Mouse (Mus musculus) lung, postnatal 10 days (tissue): ENCODE measurements at regions not wholly inside any gene's neighbourhood (a gene's known extent, or its start where the extent isn't known, plus 50 kb on each side); places are given as distances from the start of the nearest gene placed in this dataset.

Source experiments
- DNase-seq: peaks from one replicate; pipeline ENCODE4 v3.0.0; 2021

DNA sequence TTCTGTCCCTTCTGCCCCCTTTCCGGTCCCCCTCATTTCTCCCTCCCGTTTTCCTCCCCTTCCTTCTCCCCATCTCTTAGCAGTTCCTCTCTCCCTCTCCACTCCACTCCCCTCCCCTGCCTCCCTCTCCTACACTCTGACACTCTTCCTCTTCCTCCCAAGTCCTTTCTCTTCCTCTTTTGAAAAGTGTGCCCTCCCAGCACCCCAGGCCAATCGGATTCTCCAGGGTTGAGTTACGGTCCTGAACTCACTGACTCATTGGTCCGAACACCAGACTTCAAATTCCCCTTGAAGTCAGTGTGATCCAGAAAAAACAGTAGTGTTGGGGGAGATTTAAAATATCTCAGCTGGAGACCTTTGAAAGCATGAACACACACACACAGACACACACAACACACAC lies 109.1 kb downstream of the 2410131K14Rik start:
- DNase-seq = no peak

DNA sequence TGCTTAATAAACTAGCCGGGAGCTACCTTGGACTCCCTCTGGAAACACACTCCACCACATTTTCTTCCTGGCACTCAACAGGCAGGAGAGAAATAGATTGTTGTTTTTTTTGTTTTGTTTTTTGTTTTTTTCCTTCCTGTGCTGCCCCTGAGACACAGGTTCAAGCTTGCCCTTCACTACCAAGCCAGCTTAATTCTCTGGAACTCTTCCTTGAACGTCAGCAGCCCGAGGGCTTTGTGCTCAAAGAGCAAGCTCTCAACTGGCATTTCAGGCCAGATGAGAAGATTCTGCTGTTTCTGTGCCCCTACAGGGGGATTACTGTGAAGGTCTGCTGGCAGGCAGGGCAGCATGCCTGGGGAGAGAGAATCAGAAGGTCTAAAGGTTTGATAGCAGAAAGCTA lies 109.8 kb downstream of the 2410131K14Rik start:
- no peak for DNase-seq

DNA sequence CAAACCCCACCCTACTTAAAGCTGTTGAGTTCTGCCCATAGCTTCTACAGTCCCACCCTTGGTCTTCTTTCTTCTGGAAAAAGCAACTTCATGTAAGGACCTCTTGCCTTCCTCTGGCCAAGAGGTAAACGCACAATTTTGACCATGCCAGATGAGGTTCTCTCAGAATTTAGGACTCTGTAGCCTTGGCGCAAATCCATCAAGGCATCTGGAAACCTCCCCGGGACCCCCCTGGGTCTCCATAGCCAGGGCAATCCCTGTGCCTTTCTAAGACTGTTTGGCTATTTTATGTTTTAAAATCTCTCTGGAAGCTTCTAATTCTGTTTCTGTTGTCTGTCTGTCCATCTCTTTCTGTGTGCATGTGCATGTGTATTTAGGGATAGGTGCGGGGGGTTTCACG lies 110.3 kb downstream of the 2410131K14Rik start:
- DNase-seq = no peak

DNA sequence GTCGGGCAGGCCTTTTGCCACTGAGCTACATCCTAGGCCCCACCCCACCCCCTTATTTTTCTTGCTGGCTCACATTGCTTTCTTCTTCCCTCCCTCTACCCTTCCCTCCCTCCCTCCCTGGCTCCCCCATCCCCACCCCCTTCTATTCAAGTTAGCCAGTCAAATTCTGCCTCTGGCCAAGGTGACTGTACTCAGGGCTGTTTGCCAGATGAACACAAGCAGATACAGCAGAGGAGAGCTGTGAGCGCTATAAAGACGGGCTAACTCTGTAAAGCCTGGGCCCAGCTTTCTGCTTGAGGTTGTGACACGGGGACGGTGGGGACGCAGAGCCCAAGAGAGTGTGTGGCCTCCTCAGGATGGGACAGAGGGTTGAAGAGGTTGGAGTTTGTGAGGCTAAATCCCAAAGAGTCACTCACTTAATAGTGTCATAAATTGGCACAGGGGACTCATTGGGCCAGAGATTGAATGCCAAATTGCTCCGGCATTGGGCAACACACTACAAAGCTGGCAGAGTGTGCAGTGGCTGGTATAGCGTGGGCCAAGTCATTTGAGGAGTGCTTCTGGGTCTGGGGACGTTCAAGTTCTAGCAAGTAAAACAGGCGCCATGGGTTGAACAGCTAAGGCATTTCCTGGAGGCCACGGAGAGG lies 110.8 kb downstream of the 2410131K14Rik start:
- peak; percentile 61 for DNase-seq

DNA sequence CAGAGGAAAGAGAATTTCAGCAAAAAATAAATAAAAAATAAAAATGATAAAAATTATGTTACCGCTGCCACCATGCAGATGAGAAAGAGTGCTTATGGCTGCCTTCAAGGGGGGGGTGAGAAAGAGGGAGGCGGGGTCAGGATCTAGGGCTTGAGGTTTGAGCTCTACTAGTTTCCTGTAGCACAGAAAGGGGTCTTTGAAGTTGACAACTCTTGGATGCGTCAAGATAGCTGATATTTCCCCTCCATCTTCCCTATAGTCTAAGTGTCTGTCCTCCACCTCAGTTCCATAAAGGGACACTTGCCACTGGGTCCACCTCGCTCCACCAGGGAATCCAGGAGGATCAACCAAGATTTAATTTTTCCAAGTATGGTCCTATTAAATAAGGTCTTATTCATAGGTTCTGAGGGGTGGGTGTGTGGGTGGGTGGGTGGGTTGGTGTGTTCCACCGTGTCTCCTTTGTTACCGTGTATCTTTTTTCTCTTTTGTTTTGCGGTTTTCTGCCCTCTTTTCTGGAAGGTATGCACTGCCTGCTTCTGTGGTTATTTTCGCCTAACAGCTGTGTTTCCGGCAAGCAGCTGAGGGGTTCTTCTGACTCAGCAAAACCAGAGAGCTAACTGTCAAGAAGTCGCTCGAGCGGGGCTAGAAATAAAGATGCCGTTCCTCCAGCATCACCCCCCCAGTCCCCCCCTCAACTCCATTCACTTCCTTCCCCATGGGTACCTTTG lies 114.8 kb downstream of the 2410131K14Rik start:
- no peak for DNase-seq

DNA sequence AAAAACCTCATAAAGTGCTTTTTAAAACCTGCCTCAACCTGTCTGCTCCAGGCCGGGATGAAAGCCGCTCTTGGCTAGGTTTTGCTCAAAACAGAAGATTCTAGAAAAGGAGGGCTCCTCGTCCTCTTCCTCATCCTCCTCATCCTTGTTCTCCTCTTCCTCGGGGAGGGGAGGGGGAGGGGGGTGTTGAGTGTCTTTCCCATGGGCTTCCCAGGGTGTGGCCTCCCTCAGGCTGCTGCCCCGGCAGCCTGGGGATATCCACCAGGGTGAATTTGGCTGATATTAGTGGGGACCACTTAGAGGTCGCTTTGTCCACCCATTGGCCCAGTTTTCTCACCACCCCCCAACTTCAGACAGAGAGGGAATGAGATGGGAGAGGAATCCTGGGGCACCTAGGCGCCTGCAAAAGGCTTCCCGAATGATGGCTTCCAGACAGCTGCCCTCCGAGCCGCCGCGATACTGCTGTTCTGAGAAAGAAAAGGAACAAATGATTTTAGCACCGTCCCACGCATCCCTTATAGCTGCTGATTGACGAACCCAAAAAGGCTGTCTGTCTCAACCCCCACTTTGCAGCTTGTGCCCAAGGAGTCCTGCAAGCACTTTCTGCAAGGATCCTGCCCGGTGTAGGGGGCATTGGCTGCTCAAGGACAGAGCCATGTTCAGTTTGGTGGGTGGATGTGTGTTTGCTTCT lies 115.5 kb downstream of the 2410131K14Rik start:
- DNase-seq = no peak

DNA sequence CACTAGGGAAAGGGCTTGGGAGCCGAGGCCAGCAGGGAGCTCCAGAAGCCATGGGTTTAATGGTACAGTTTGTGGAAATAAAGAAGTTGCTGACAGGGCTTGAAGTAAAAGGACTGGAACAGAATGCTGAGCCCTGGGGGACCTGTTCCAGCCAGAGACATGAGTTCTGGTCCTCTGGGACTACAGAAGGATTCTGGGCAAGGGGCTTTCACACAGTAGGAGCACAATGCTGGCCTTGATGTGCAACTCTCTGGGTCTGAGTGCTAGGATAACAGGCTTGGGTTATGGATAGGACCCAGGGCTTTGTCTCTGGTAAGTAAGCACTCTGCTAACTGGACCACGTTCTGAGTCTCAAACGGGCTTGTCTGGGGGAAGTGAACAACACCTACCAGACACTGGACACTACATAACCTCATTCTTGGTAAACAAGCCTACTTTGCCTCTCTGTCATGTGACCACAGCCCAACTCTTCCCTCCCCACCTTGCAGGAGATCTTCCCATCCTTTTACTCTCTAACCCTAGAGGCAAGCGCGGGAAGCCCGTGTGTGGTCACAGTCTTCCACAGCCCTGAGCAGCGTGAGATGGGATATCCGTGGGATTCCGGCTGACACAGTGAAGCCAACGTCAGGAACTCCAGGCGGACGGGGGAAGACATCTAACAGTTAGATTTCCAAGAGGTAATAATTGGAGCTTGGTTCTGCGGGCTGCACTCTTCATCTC lies 116.3 kb downstream of the 2410131K14Rik start:
- no peak for DNase-seq

DNA sequence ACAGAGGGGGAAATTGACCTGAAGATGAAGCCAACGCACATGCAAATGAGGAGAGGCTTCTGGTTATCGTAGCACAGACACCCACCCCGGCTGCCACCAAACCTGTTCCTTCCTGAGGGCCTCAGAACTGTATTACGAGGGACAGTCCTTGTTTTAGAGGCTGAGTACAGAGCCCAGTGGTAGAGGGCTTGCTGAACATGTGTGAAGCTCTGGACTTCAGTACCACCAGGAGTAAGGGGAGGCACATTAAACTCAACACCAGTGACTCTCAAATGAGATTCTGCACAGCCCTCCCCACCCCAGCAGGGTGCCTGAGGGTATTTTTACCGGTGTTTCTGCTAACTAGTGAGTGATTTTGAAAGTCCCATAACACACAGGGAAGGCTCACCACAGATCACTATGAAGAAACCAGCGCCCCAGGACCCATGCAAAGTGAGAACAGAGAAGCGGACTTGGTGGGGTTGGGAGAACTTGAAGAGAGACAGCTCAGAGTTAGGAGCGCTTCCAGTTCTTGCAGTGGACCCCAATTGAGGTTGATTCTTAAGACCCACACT lies 116.9 kb downstream of the 2410131K14Rik start:
- no peak for DNase-seq

DNA sequence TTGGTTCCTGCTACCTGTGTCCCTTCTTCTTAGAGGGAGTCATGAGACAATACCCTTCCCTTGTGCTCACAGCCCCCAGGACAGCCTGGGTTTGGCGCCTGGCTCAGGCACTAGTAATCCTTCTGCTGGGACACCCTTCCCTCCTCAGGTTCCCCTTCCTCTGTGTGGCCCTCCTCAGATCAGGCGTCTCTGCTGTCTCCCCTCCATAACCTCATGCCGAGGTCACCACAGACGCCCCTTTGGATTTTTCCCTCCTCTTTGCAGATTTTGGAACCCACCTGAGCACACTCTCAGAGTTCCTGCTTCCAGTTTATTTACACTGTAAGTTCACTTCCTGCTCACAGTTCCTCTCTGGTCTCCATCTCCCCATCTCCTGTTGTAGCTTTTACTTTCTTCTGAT lies 117.7 kb downstream of the 2410131K14Rik start:
- DNase-seq = no peak

DNA sequence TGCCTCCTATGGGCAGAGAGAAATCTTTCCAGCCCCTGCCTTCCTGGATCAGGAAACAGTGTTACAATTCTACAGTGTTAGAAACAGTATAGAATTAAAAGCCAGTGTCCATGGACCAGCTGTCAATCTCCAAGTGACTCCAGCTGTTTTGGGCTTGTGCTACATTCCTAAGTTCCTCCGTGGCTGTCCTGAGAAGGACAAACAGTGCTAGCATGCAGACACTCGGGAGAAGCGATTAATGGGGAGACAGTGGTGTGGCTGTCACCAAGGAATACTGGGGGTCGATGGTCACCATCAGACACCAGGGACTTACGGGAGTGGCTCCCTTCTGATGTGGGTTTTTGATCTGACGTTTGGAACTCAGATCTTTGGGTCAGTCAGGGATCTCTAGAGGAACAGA lies 118.1 kb downstream of the 2410131K14Rik start:
- DNase-seq = no peak

DNA sequence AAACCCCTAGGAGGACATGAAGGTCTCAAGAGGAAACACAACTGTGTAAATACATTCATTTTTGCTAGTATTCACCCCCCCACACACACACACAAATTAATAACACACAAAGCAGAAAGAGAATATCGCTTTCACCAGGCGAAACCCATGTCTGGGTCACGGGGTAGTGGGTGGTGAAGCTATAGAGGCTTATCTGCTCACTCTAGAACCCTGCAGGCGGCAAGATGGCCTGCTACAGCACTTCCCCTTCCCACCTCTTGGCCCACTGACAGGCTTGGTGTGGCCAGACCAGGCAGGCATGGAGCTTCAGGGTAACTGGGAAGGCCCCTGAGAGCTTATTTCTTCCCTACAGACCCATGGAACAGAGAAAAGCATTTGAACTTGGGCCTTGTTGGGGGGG lies 119.6 kb downstream of the 2410131K14Rik start:
- no peak for DNase-seq

DNA sequence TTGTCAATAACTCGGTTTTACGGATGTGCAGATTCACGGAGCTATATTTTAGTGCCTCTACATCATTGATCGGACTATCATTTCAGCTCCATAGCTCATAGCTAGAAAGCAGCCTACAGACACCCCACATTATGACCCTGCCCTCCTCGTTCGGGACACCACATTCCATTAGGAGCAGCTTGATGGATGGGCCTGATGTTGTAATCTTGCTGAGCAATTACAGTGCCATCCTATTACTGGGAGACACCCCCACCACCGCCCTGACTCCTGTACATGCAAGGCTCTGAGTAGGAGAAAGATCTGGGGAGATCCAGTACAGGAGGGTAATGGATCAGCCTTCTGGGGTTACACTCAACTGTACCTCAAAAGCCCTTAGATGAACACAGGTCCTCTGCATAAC lies 120.2 kb downstream of the 2410131K14Rik start:
- DNase-seq = no peak

DNA sequence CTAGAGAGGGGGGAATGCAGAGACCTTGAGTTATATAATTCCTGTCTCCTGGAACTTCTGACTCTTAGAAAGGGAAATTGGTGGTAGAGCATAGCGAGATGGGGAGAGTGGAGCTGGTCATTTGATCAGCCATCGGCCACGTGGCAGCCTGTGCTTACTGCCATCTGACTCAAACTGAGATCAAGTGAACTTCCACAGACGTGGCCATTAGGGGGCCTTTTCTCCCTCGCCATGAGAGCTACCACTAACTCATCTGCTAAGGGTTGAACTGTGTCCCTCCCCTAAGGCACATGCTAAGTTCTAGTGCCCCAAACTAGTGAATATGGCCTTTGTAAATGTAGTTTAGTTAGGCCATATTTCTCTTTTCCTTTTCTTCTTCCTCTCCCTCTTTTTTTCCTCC lies 120.6 kb downstream of the 2410131K14Rik start:
- no peak for DNase-seq

DNA sequence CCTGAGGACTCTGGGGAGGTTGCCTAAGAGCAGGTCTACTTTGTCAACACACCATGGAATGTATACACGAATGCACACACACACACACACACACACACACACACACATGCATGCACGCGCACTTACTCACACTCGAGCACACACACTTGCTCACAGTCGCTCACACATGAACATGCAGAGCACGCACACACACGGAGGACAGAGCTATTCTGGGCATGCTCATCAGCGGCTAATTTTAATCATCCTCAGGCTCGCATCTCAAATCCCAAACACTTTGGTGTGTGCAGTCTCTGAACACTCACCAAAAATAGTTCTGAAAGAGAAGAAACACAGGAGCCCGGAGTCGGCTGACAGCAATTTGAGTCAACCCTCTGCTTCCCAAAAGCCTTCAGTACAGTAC lies 122.0 kb downstream of the 2410131K14Rik start:
- DNase-seq = no peak

DNA sequence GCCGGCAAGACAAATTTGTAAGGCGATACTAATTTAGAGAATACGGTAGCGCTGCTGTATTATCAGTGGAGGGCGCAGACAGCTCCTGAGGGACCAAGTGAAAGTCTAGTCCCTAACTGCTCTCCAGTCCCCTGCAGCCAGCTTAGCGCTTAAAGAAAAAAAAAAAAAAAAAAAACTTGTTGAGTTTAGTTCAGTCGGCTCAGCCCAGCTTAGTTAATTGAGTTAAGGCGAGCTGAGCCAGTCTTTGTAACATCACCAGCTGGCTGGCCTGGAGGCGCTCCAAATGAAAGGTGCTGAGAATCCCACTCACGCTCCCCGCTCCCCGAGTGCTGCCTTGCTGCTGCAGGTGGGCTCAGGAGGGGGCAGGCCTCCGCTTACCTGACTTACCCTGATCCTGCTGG lies 128.6 kb downstream of the 2410131K14Rik start:
- DNase-seq = no peak

DNA sequence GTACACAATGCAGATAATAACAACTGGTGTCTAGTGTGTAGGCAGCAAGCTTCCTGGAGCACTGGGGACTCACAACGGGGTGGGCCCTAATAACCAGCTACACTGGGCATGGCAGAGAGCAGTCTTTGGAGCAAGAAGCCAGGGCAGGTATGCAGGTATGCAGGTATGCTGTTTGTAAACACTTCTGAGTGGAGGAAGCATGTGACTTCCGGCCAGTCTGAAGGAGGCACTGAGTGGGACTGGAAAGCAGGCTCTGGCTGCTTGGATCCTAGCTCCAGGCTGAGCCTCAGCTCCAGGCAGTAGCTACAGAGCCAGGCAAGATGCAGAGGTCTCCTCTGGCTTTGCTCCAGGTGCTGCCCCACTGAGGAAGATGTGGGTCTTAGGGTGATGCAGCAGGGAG lies 129.9 kb downstream of the 2410131K14Rik start:
- peak; percentile 68 for DNase-seq

DNA sequence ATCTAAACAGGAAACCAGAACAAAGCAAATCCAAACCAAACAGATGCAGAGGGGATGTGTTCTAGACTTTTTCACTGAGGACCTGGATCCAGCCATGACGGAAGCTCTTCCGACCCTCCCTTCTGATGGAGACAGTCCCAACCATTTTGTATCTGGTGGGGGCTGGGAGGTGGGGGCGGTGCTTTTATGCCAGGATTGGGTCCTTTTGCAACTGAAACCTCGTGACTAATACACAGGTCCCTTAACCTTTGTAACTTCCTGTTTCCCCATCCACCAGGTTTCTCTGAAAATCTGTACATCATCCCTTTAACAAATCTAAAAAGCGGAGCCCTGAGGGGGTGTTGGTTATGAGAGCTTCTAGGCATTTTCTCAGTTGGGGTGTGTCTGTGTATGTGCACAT lies 130.9 kb downstream of the 2410131K14Rik start:
- DNase-seq = no peak

DNA sequence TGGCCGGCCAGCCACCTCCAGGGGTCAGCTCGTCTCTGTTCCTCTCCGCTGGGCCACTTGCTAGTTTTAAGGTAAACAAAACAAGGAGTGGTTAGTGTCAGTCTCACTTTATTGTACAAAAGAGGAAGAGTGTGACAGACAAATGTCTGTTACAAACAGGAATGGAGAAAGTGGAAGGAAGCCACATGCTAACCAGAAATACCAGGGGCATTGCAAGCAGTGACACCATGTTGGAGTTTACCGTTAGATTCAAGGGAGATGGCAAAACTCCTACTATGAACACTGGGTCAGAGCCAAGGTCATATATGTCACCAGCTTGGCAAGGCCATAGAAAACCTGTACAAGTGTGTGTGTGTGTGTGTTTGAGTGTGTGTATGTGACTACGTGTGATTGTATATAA lies 131.5 kb downstream of the 2410131K14Rik start:
- DNase-seq = no peak

DNA sequence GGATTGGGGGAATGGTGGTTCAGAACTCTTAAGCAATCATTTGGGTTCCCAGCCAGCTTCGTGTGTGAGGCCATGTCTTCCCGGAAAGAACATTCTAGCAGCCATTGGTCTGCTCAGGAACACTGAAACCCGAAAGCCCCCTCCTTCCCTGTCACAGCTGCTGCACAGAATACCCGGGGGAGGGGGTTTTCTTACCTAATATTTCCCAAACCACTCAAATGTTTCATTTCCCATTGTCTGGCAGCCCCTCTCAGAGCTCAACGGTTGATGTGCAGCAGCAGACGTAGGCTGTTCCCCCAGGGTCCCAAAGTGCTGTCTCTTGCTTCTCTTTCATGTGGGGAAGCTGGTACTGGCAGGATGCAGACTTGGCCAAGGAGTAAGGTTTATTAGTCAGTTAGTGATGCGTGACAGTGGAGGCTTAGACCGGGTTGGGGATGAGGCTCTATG lies 132.4 kb downstream of the 2410131K14Rik start:
- no peak for DNase-seq

DNA sequence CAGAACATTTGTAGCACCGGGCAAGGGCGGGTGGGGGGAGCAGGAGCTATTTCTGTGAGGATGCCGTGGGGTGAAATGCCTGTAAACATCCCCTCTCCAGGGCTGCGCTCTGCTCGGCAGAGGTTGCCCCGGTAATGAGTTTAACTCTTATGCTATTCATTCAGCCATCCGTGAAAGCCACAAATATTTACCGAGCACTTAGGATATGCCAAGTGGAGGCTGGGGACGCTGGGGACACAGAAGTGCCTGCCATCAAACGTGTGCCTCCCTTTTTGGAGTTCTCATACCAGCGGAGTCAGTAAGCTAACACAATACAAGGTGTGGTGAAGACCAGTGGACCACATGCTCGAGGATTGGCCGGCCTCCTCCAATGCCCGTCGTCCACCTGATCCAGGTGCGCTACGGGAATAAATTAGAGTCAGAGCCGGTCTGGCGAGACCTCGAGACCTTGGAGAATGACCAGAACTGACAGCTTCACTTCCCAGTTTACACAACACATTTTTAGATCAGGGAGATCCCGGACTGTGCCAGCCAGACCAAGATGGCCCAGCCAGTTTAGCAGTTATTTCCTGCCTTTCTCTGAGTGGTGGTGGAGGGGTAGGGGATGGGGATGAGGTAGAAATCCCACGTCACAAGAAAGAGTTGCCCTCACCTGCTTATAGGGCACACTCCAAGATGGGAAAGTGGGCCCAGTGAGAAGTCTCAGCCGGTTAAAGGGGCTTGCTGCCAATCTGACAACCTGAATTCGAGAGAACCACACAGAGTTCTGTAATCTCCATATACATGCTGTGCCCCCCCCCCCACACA lies 134.4 kb downstream of the 2410131K14Rik start:
- peak; percentile 71 for DNase-seq

DNA sequence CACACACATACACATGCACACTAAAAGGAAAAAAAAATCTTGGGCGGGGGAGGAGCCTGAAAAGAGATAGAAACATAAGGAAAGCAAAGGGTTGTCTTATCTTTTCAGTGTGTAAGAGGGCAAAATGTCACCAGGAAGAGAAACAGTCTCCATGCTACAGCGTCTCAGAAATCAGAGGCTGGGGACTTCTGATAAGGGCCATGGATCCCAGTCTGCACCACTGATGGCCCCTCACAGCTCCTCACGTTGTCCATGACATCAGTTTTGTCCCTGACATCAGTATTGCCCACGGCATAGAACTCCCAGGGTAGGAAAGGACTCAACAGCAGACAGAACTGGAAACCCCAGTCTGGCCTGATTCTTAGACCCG lies 135.0 kb downstream of the 2410131K14Rik start:
- DNase-seq = no peak
